Mouse (Mus musculus): Measurements from ENCODE around the gene Rara.

- no peak for TF ChIP-seq CTCF (IDR thresholded peaks at IDR 0.05; ENCODE audit: control insufficient read depth, insufficient read depth, insufficient read length)
- no peak for TF ChIP-seq CEBPB (IDR thresholded peaks at IDR 0.05; ENCODE audit: low read depth)
- no peak for TF ChIP-seq MAX (IDR thresholded peaks at IDR 0.05)
- TF ChIP-seq MYOG (IDR thresholded peaks at IDR 0.05; ENCODE audit: control insufficient read depth, extremely low read depth, insufficient read length): no peak
- TF ChIP-seq USF1 (IDR thresholded peaks at IDR 0.05; ENCODE audit: low read depth): no peak
- no peak for TF ChIP-seq FOSL1 (IDR thresholded peaks at IDR 0.05; ENCODE audit: insufficient read depth, low read length, poor library complexity, severe bottlenecking)
- TF ChIP-seq MYOD1 (IDR thresholded peaks at IDR 0.05; ENCODE audit: control insufficient read depth, insufficient read length, low read depth): no peak
Observed at GRCm38 (mm10) chr11:98964616-98965415, 37.2 kb downstream of the Rara start.

Measured in C2C12 (cell line).